Comparison of ENCODE assay signal across 8 mouse cellular contexts in the genomic region with DNA sequence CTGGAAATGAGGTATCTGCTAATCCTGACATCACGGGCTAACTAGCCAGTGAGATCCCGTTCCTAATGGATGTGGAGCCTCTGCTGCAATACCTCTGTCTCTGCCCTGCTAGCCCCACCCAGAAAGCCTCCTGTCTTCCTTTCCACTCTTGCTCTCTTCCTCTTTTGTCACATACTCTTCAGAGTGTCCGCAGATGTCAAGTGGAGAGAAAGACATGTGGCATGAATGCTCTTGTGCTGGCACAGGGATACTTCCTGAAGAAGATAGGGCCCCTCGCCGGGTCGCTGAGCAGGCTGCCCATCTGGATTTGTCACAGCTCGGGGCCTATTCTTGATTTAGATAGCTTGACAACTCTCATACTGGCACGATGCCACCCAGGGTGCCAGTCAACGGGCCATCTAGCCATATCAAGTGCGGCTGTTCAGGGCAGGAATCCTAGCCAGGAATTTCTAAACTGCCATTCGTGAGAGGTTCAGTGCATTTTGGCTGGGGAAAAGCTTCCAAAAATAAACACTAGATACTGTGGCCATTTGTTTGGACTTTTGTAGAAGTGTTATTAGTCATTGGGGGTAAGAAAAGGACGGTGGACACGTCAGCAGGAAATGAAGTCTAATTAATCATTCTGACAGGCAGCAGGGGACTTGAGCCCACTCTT.
DNase-seq lines count a peak whose midpoint lies in the region; ATAC-seq lines count a peak whose summit lies in the region.

No protein-coding gene starts in this region.

- no peak for ATAC-seq in cerebellum, adult (ENCODE audit: insufficient number of reproducible peaks, low FRiP score, low TSS enrichment)

- DNase-seq in cerebellum, postnatal 36 days: peak; percentile 22 to 33
- peak; percentile 91 for DNase-seq in NIH3T3 (ENCODE audit: low read depth)
- DNase-seq in heart, adult 11 months: peak; percentile 99
- DNase-seq in kidney, adult 11 months: peak; percentile 34
- peak; percentile 78 to 89 for DNase-seq in lung, postnatal 4 days
- DNase-seq in frontal cortex, postnatal 25 days (ENCODE audit: low spot score in 2 of 2): no peak
- DNase-seq in spleen, adult 12 weeks (ENCODE audit: low spot score): no peak

Comparison
In these comparisons a context has a peak if more than half of its experiments do, and no peak if none do; other contexts are left out.
1. DNase-seq: peak in cerebellum, postnatal 36 days (2 of 2), NIH3T3 (single experiment), heart, adult 11 months (single experiment), kidney, adult 11 months (single experiment) and lung, postnatal 4 days (2 of 2); none in frontal cortex, postnatal 25 days (0 of 2) and spleen, adult 12 weeks (single experiment).